Mouse (Mus musculus) megakaryocyte, embryonic 14.5 days (primary cell): ENCODE measurements around the gene Clec4f.

Experiments
- FLI1 ChIP-seq: IDR thresholded peaks from 2 replicates; pipeline ENCODE4 v1.6.1; 2012; ENCODE audit warnings: low read length, inconsistent platforms, mixed read lengths
- GATA1 ChIP-seq: IDR thresholded peaks from 3 replicates; pipeline ENCODE4 v1.6.1; 2012; ENCODE audit warnings: mixed read lengths, low read length, inconsistent platforms, borderline replicate concordance

DNA sequence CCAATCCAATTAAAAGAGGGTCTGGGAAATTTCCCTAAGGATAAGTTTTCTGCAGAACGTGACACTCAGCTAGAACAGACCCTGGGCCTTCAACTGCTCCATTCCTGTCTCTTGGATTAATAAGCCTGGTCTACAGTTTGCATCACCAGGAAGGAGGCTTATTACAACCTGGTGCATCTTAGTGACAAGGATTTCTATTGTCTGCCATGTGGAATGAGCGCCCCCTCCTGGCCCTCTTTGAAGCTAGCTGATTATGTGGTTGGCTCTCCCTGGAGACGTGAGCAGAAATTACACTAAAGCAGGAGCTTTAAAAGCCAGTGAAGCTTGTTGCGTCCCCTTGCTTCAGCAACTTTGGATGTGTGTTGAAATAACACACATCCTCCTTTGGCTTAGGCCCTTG is 17.4 kb upstream of the Clec4f start:
- TF ChIP-seq GATA1 (no peak), FLI1 (no peak)
